Mouse (Mus musculus) brain, embryonic 14.5 days (tissue): ENCODE results near the gene Col5a1.

Experiments used
- CTCF ChIP-seq: fragments of 200-500 bp; IDR thresholded peaks from 2 replicates; pipeline ENCODE4 v1.5.1; 2012; ENCODE audit warnings: inconsistent platforms, mild to moderate bottlenecking, moderate library complexity, borderline replicate concordance; ENCODE audit not compliant: insufficient read depth, insufficient read length; ENCODE audit errors: extremely low read depth
- POLR2A ChIP-seq: fragments of 200-500 bp; IDR thresholded peaks from 2 replicates; pipeline ENCODE4 v1.6.1; 2012; ENCODE audit warnings: mild to moderate bottlenecking, inconsistent platforms, borderline replicate concordance; ENCODE audit not compliant: poor library complexity, insufficient read depth, insufficient read length, severe bottlenecking; ENCODE audit errors: extremely low read depth

GRCm38 (mm10) chr2:28044920-28045598 lies 158.8 kb downstream of the Col5a1 start:
- TF ChIP-seq CTCF (no peak), POLR2A (no peak)
